Mouse (Mus musculus): Measurements from ENCODE around the gene Ang. TPM values are rescaled to one million over a fixed set of nuclear protein-coding genes. Genes with fewer than 3 reads are reported as not detected.

Ang gene
- polyA plus RNA-seq (2015; fragmentation: Nextera tagmentation; extraction: Ambion mirVana) = 4.1 TPM in 2 replicates

GRCm38 (mm10) chr14:51090921-51091900 is at the start of gene Ang, which contains the start of gene Rnase4:
Gene Ang (plus strand): TSS chr14:51091150.
Gene Rnase4 (plus strand): TSS chr14:51091077.
- whole genome bisulfite sequencing = 7% methylated on average over 33 of the region's 33 CpGs
- Histone ChIP-seq H3K4me1 (replicated peaks) (peaks cover 21% of the 10 kb centered on the region; the same call in 1 of the 2 replicates), H3K9me3 (replicated peaks) (no peaks in the 10 kb centered on the region), H3K27me3 (no peaks in the 10 kb centered on the region), H3K36me3 (no peaks in the 10 kb centered on the region), H3K4me3 (peak within 1 kb of the TSS; percentile 89), H3K9ac (peak within 1 kb of the TSS; percentile 59), H3K27ac (peak within 1 kb of the TSS; percentile 87), H3K4me2 (peak within 1 kb of the TSS; percentile 88)
- no peak for ATAC-seq (replicated peaks; ENCODE audit: insufficient number of reproducible peaks, insufficient read depth, low FRiP score, low read depth)

DNA sequence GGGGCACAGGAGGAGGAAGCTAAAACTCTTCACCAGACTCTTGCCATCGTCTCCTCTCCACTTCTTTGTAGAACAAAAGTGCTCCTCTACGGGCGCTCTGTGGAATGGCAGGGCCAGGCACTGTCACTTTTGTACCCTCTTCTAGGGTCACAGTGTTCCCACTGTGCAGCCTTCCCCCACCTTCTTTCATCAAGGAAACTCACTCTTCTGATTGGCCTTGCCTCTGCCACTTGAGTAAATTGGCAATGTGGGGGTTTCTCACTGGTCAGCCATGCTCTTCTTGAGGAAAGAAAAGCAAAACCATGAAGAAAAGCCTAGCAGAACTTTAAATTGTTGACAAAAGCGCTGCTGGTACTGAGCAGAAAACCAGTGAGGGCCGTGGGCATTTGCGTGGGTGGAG is 49.2 kb upstream of the Ang start, which contains the start of gene Rnase9:
TSS of gene Rnase9 (minus strand) at position 101 of the 400 bp plus-strand sequence.
- no peak within 1 kb of the TSS for H3K27ac ChIP-seq
- no peak for ATAC-seq (replicated peaks; ENCODE audit: insufficient number of reproducible peaks, insufficient read depth, low FRiP score, low read depth)
- H3K4me3 ChIP-seq = no peak within 1 kb of the TSS
- H3K9ac ChIP-seq = no peak within 1 kb of the TSS
- no peaks in the 10 kb centered on the region for H3K9me3 ChIP-seq (replicated peaks)
- no peaks in the 10 kb centered on the region for H3K27me3 ChIP-seq
- WGBS = 76% methylated on average over 6 of the region's 6 CpGs
- H3K36me3 ChIP-seq = no peaks in the 10 kb centered on the region
- no peak within 1 kb of the TSS for H3K4me2 ChIP-seq
- H3K4me1 ChIP-seq (replicated peaks) = 0 out of 2 replicates have a peak, but pooled peaks cover 6% of the 10 kb centered on the region

GRCm38 (mm10) chr14:51047846-51048245 is 43.1 kb upstream of the Ang start:
- Histone ChIP-seq H3K9ac (no peak overlapping the region), H3K27ac (no peak overlapping the region), H3K4me2 (no peak overlapping the region), H3K9me3 (replicated peaks) (no peaks in the 10 kb centered on the region), H3K27me3 (no peaks in the 10 kb centered on the region), H3K4me1 (replicated peaks) (peaks cover 3% of the 10 kb centered on the region), H3K36me3 (no peaks in the 10 kb centered on the region), H3K4me3 (no peak overlapping the region)
- WGBS = 28% methylated on average over 5 of the region's 5 CpGs
- ATAC-seq (replicated peaks; ENCODE audit: insufficient number of reproducible peaks, insufficient read depth, low FRiP score, low read depth) = no peak

DNA sequence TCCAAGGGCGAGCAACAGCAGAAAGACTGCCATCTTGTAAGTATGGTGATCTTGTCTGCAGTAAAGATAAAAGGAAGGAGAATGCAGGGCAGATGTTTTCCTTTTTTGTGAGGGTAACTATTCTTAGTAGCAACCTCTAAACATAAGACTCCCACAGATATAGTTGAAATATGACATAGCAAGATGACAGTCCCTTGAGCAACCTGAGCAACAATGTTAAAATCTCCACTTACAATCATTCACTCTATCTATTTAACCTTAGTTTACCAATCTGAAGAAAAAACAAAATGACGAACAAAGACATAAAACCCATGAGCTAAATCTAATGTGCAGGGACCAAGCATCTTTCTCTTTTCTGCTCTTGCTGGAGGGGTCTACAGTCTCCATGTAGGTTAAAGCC is 40.9 kb upstream of the Ang start, which contains the start of gene Rnase11:
TSS of gene Rnase11 (minus strand) at position 101 of the 400 bp plus-strand sequence.
- H3K27me3 ChIP-seq = no peaks in the 10 kb centered on the region
- H3K4me1 ChIP-seq (replicated peaks) = peaks cover 10% of the 10 kb centered on the region
- WGBS = 81% methylated on average over 2 of the region's 2 CpGs
- H3K9me3 ChIP-seq (replicated peaks) = no peaks in the 10 kb centered on the region
- H3K9ac ChIP-seq = no peak within 1 kb of the TSS
- H3K27ac ChIP-seq = no peak within 1 kb of the TSS
- H3K36me3 ChIP-seq = no peaks in the 10 kb centered on the region
- no peak for ATAC-seq (replicated peaks; ENCODE audit: insufficient number of reproducible peaks, insufficient read depth, low FRiP score, low read depth)
- no peak within 1 kb of the TSS for H3K4me2 ChIP-seq
- H3K4me3 ChIP-seq = no peak within 1 kb of the TSS

DNA sequence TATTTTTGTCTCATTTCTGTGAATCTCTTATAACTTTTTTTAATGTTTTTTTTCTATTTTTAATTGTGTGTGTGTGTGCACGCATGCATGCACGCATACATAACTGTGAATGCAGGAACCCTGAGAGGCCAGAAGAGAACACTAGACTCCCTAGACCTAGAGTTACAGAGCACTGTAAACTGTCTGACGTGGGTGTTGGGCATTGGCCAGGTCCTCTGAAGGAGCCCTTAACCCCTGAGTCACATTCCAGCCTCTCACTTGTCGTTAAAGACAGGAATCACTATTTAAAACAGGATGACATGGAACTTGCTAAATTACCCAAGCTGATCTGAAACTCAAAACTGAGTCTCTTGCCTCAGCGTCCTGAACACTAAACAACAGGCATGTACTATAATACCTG is 39.0 kb upstream of the Ang start:
- 56% methylated on average over 5 of the region's 5 CpGs for WGBS
- H3K4me3 ChIP-seq = no peak overlapping the region
- no peaks in the 10 kb centered on the region for H3K27me3 ChIP-seq
- H3K4me1 ChIP-seq (replicated peaks) = peaks cover 10% of the 10 kb centered on the region
- no peak for ATAC-seq (replicated peaks; ENCODE audit: insufficient number of reproducible peaks, insufficient read depth, low FRiP score, low read depth)
- no peak overlapping the region for H3K9ac ChIP-seq
- H3K27ac ChIP-seq = no peak overlapping the region
- no peaks in the 10 kb centered on the region for H3K9me3 ChIP-seq (replicated peaks)
- no peak overlapping the region for H3K4me2 ChIP-seq
- H3K36me3 ChIP-seq = no peaks in the 10 kb centered on the region

GRCm38 (mm10) chr14:51053176-51053575 is 37.8 kb upstream of the Ang start:
- no peak overlapping the region for H3K9ac ChIP-seq
- no peaks in the 10 kb centered on the region for H3K27me3 ChIP-seq
- WGBS = 71% methylated on average over 5 of the region's 5 CpGs
- no peaks in the 10 kb centered on the region for H3K9me3 ChIP-seq (replicated peaks)
- H3K4me1 ChIP-seq (replicated peaks) = peaks cover 14% of the 10 kb centered on the region
- ATAC-seq (replicated peaks; ENCODE audit: insufficient number of reproducible peaks, insufficient read depth, low FRiP score, low read depth) = no peak; the same call in 1 of the 2 replicates
- no peak overlapping the region for H3K4me3 ChIP-seq
- no peak overlapping the region for H3K4me2 ChIP-seq
- H3K27ac ChIP-seq = no peak overlapping the region
- no peaks in the 10 kb centered on the region for H3K36me3 ChIP-seq

- H3K27ac ChIP-seq = no peak overlapping the region
- no peaks in the 10 kb centered on the region for H3K9me3 ChIP-seq (replicated peaks)
- no peak overlapping the region for H3K4me2 ChIP-seq
- no peak for ATAC-seq (replicated peaks; ENCODE audit: insufficient number of reproducible peaks, insufficient read depth, low FRiP score, low read depth)
- peaks cover 14% of the 10 kb centered on the region for H3K4me1 ChIP-seq (replicated peaks)
- no peak overlapping the region for H3K9ac ChIP-seq
- no peak overlapping the region for H3K4me3 ChIP-seq
- H3K27me3 ChIP-seq = no peaks in the 10 kb centered on the region
- H3K36me3 ChIP-seq = no peaks in the 10 kb centered on the region
- 71% methylated on average over 13 of the region's 13 CpGs for WGBS
Measured at GRCm38 (mm10) chr14:51054243-51055237, 36.4 kb upstream of the Ang start.

DNA sequence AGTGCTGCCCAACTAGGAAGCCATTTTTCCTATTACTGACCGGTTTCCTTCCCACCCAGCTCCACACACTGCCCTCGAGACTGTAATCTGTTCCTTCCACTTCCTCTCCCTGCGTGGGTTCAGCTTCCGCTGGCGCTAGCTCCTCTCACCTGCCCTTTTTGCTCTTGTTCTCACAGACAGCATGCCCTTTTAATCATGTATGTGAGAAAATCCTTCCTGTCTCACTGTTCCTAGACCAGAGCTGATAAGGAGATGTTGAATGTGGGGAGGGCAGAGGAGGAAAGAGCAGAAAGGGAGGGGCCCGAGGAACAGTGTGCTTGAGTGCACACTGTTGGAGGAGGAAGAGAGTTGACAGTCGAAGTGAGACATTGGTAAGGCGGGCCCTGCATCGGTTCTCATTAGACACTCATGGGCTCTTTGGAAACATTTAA is 33.5 kb upstream of the Ang start, which contains the start of gene Rnase12:
TSS of gene Rnase12 (minus strand) at position 261 of the 431 bp plus-strand sequence.
- H3K27me3 ChIP-seq = no peaks in the 10 kb centered on the region
- H3K4me1 ChIP-seq (replicated peaks) = peaks cover 11% of the 10 kb centered on the region
- no peaks in the 10 kb centered on the region for H3K36me3 ChIP-seq
- H3K9me3 ChIP-seq (replicated peaks) = no peaks in the 10 kb centered on the region
- H3K4me3 ChIP-seq = no peak within 1 kb of the TSS
- no peak within 1 kb of the TSS for H3K4me2 ChIP-seq
- H3K27ac ChIP-seq = no peak within 1 kb of the TSS
- 44% methylated on average over 9 of the region's 9 CpGs for WGBS
- no peak for ATAC-seq (replicated peaks; ENCODE audit: insufficient number of reproducible peaks, insufficient read depth, low FRiP score, low read depth)
- no peak within 1 kb of the TSS for H3K9ac ChIP-seq

GRCm38 (mm10) chr14:51060761-51061160 is 30.2 kb upstream of the Ang start:
- Histone ChIP-seq H3K9ac (no peak overlapping the region), H3K4me1 (replicated peaks) (peaks cover 5% of the 10 kb centered on the region; the same call in 1 of the 2 replicates), H3K27me3 (no peaks in the 10 kb centered on the region), H3K9me3 (replicated peaks) (no peaks in the 10 kb centered on the region), H3K36me3 (no peaks in the 10 kb centered on the region), H3K4me3 (no peak overlapping the region), H3K4me2 (no peak overlapping the region), H3K27ac (no peak overlapping the region)
- ATAC-seq (replicated peaks; ENCODE audit: insufficient number of reproducible peaks, insufficient read depth, low FRiP score, low read depth) = no peak
- 86% methylated on average over 5 of the region's 5 CpGs for WGBS

DNA sequence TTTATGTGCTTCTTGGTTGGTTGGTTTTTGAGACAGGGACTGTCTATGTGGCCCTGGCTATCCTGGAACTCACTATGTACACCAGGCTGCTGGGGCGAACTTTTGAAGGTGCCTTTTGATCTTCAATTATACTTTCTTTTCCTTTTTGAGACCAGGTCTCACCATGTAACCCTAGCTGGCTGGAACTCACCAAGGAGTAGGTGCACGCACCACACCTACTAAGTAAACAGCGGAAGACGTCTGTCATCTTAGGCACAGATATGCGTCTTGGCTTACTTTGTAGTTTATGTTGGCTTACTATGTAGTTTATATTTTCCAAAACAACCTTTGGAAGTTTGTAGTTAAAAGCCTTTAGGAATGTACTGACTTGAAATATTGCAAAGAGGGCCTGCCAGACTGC is 22.0 kb upstream of the Ang start:
- no peaks in the 10 kb centered on the region for H3K27me3 ChIP-seq
- H3K4me3 ChIP-seq = no peak overlapping the region
- 78% methylated on average over 5 of the region's 5 CpGs for WGBS
- no peaks in the 10 kb centered on the region for H3K9me3 ChIP-seq (replicated peaks)
- no peak overlapping the region for H3K9ac ChIP-seq
- H3K36me3 ChIP-seq = no peaks in the 10 kb centered on the region
- ATAC-seq (replicated peaks; ENCODE audit: insufficient number of reproducible peaks, insufficient read depth, low FRiP score, low read depth) = no peak
- peaks cover 7% of the 10 kb centered on the region for H3K4me1 ChIP-seq (replicated peaks)
- no peak overlapping the region for H3K4me2 ChIP-seq
- no peak overlapping the region for H3K27ac ChIP-seq

DNA sequence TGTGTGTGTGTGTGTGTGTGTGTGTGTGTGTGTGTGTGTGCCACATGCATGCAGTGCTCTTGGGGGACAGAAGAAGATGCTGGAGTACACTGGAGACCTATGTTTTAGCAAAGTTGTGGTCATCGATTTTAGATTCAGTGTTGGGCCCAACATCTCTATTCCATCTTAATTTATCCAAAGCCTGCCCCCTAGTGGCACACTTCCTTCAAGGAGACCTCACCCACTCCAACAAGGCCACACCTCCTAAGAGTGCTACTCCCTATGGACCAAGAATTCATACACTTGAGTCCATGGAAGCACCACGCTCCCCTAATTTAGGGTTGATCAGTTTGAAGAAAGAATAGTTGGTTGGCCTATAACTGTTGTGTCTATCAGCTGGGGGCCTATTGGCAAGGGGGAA is 21.3 kb upstream of the Ang start:
- ATAC-seq (replicated peaks; ENCODE audit: insufficient number of reproducible peaks, insufficient read depth, low FRiP score, low read depth) = no peak
- no peak overlapping the region for H3K27ac ChIP-seq
- H3K36me3 ChIP-seq = no peaks in the 10 kb centered on the region
- no peak overlapping the region for H3K9ac ChIP-seq
- no peak overlapping the region for H3K4me2 ChIP-seq
- 81% methylated on average over 2 of the region's 2 CpGs for WGBS
- H3K27me3 ChIP-seq = no peaks in the 10 kb centered on the region
- no peak overlapping the region for H3K4me3 ChIP-seq
- H3K4me1 ChIP-seq (replicated peaks) = peaks cover 7% of the 10 kb centered on the region
- no peaks in the 10 kb centered on the region for H3K9me3 ChIP-seq (replicated peaks)
